Mouse (Mus musculus) megakaryocyte, embryonic 14.5 days (primary cell): ENCODE results near the gene Rgl3.

Source experiments
- FLI1 ChIP-seq: IDR thresholded peaks from 2 replicates; pipeline ENCODE4 v1.6.1; 2012; ENCODE audit warnings: low read length, inconsistent platforms, mixed read lengths
- GATA1 ChIP-seq: IDR thresholded peaks from 3 replicates; pipeline ENCODE4 v1.6.1; 2012; ENCODE audit warnings: mixed read lengths, low read length, inconsistent platforms, borderline replicate concordance

GRCm38 (mm10) chr9:21924099-21924493 lies 65.2 kb downstream of the Rgl3 start:
- peak; percentile 91; the same call in 2 of the 3 replicates for TF ChIP-seq GATA1
- TF ChIP-seq FLI1 = no peak; the same call in 1 of the 2 replicates
